Mouse (Mus musculus) midbrain, embryonic 14.5 days (tissue): Measurements from ENCODE around the gene F5. TPM values are rescaled to one million over a fixed set of nuclear protein-coding genes. Genes with fewer than 3 reads are reported as not detected.

Experiments used
- ATAC-seq: fragments of 200-750 bp; cut with Nextera tagmentation; 2 replicates; pipeline ENCODE4 v1.8.0; 2017; ENCODE audit warnings: moderate number of reproducible peaks, moderate library complexity; ENCODE audit not compliant: low FRiP score, low TSS enrichment
- DNase-seq: peaks from one replicate; pipeline ENCODE4 v3.0.0-alpha.2; 2015
- H3K27ac ChIP-seq: fragments of 300-500 bp; sonication (generic); replicated peaks from 2 replicates; pipeline ENCODE4 v1.5.1; 2014; ENCODE audit warnings: mild to moderate bottlenecking, low read depth, low read length, moderate library complexity
- H3K27me3 ChIP-seq: fragments of 300-500 bp; sonication (generic); 2 replicates; pipeline ENCODE4 v1.6.1; 2014; ENCODE audit warnings: low read length, control low read depth, mixed read lengths; ENCODE audit not compliant: control insufficient read depth, insufficient read depth
- H3K36me3 ChIP-seq: fragments of 300-500 bp; sonication (generic); 2 replicates; pipeline ENCODE4 v1.6.1; 2014; ENCODE audit warnings: low read length, control low read depth; ENCODE audit not compliant: control insufficient read depth, insufficient read depth
- H3K4me1 ChIP-seq: fragments of 300-500 bp; sonication (generic); 2 replicates; pipeline ENCODE4 v1.6.1; 2014; ENCODE audit warnings: mild to moderate bottlenecking, antibody characterized with exemption, low read length, control low read depth; ENCODE audit not compliant: control insufficient read depth, insufficient read depth
- H3K4me2 ChIP-seq: fragments of 300-500 bp; sonication (generic); 2 replicates; pipeline ENCODE4 v1.6.1; 2014; ENCODE audit warnings: mild to moderate bottlenecking, low read length, moderate library complexity
- H3K4me3 ChIP-seq: fragments of 300-500 bp; sonication (generic); replicated peaks from 2 replicates; pipeline ENCODE4 v1.5.1; 2014; ENCODE audit warnings: low read depth, low read length
- H3K9ac ChIP-seq: fragments of 300-500 bp; sonication (generic); replicated peaks from 2 replicates; pipeline ENCODE4 v1.6.1; 2014; ENCODE audit warnings: mild to moderate bottlenecking, low read length, moderate library complexity
- H3K9me3 ChIP-seq: fragments of 300-500 bp; sonication (generic); 2 replicates; pipeline ENCODE4 v1.6.1; 2016; ENCODE audit warnings: low read length, control low read depth, mixed read lengths; ENCODE audit not compliant: control insufficient read depth
- WGBS: fragments of 180-500 bp; shearing (Covaris S2); extraction: QIAGEN DNeasy Blood & Tissue Kit; methylation state at CpG from one replicate; pipeline ENCODE4 v1.1.7; 2014; 5-methylcytosine and 5-hydroxymethylcytosine counted together
- polyA plus RNA-seq: library from polyadenylated mRNA; unstranded; fragments of >200 nt; fragmentation: Nextera tagmentation; extraction: Ambion mirVana; gene quantifications from 2 replicates; pipeline ENCODE4 v1.2.1, GENCODE M21; 2014

F5 gene
- polyA plus RNA-seq, 1 experiment from 2014 or later, result 0.07 TPM

DNA sequence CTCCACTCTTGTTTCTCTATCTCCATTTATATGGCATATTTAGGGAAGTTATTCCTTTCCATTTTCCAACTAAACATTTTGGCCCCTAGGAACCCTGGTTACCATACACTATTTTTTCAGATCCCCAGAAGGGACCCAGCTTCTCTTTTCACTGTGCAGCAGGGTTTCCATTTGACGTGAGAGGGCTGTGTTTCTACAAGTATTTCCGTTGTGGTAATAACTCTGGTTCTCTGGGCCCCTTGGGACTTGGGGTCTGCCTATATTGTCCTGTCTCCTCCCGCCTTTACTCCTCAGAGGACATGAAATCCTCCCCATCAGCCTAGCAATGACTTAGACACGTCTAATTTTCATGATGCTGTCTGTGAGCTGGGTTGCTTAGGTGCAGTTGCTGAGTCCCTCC lies 12.2 kb upstream of the F5 start:
- H3K4me2 ChIP-seq, result no peak overlapping the region
- whole genome bisulfite sequencing, result 79% methylated on average over 4 of the region's 4 CpGs
- H3K9me3 ChIP-seq, result no peaks in the 10 kb centered on the region
- DNase-seq (no peak), ATAC-seq (no peak)
- no peaks in the 10 kb centered on the region for H3K36me3 ChIP-seq
- no peaks in the 10 kb centered on the region for H3K4me1 ChIP-seq
- no peak overlapping the region for H3K4me3 ChIP-seq
- H3K27ac ChIP-seq, result no peak overlapping the region
- H3K9ac ChIP-seq, result no peak overlapping the region
- H3K27me3 ChIP-seq, result no peaks in the 10 kb centered on the region

DNA sequence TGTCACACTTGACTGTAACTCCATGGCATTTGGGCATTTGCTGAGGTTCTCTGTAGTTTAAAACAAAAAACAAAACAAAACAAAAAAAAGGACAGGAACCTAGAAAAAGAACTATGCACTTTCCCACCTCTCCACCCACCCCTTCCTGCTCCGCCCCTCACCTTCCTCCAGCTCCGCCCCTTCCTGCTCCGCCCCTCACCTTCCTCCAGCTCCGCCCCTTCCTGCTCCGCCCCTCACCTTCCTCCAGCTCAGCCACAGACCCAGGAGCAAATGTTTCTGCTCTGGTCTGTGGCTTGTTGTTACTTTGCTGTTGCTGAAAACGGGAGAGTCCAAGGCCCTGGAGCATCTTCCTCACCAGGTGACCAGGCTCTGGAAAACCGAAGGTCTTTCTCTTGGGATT lies 2.6 kb upstream of the F5 start:
- Histone ChIP-seq H3K27ac (no peak overlapping the region), H3K4me2 (no peak overlapping the region), H3K4me1 (no peaks in the 10 kb centered on the region), H3K9ac (no peak overlapping the region), H3K4me3 (no peak overlapping the region), H3K9me3 (no peaks in the 10 kb centered on the region), H3K36me3 (no peaks in the 10 kb centered on the region), H3K27me3 (no peaks in the 10 kb centered on the region)
- 97% methylated on average over 7 of the region's 7 CpGs for WGBS
- DNase-seq (no peak), ATAC-seq (0 out of 2 replicates have a peak, but pooled peaks have one; percentile 9)

DNA sequence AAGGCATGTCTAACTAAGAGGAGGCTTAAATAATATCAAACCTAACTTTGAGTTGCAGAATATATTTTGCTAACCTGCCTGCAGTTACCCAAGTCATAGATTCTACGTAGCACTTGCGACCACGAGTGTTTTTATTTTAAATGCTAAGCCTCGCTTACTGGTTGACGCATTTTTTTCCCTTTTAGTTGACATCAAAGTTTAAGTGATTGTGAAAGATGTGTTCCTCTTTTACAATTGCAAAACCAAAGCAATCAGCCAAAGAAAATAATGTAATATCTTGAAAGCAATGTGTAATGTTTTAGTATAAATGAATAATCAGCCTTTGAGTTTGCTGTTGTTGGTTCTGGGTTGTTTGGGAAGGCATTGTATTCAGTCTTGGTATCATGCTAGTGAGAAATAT lies 1.2 kb downstream of the F5 start:
- ATAC-seq, result no peak
- Histone ChIP-seq H3K9ac (no peak overlapping the region), H3K36me3 (no peaks in the 10 kb centered on the region), H3K4me3 (no peak overlapping the region), H3K4me2 (no peak overlapping the region), H3K9me3 (no peaks in the 10 kb centered on the region), H3K27me3 (no peaks in the 10 kb centered on the region), H3K4me1 (no peaks in the 10 kb centered on the region), H3K27ac (no peak overlapping the region)
- 90% methylated on average over 5 of the region's 5 CpGs for WGBS
- no peak for DNase-seq

DNA sequence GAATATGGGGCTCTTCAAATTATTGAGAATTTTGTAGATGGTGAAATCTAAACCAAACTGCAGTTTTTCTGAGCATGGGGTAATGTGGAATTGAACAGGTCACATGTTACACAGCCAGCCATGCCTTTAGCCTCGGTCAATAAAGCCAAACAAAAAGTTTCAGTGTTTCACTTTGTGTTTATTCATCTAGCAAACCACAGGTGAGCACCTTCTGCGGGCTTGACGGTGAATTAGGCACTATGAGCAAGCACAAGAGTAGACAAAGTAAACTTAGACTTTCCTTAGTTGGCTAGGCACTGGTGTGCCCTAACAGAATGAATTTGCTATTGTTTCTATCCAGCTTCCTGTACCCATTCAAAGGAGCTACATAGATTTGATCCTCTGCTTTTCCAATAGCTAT lies 3.3 kb downstream of the F5 start:
- DNase-seq (no peak), ATAC-seq (no peak)
- no peaks in the 10 kb centered on the region for H3K9me3 ChIP-seq
- no peak overlapping the region for H3K4me3 ChIP-seq
- no peaks in the 10 kb centered on the region for H3K36me3 ChIP-seq
- H3K9ac ChIP-seq, result no peak overlapping the region
- H3K27me3 ChIP-seq, result no peaks in the 10 kb centered on the region
- no peak overlapping the region for H3K4me2 ChIP-seq
- WGBS, result 82% methylated on average over 3 of the region's 3 CpGs
- no peaks in the 10 kb centered on the region for H3K4me1 ChIP-seq
- no peak overlapping the region for H3K27ac ChIP-seq

DNA sequence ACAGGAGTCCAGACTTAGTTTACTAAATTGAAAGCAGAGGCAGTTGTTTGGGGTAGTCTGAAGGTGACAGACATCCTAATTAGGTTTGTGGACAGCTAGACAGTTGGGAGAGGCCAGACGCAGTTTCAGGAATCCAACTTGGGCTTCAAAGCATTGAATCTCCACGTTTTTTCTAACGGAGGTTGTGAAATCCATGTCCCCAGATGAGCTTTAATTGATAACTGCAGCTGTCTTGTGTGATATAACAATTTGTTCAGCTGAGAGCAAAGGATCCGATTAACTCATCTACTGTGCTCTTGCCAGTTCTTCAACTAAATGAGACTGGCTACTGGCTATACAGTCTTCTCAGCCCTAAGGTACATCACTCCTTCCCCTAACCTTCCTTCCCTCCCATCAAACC lies 6.9 kb downstream of the F5 start:
- H3K4me2 ChIP-seq, result no peak overlapping the region
- DNase-seq (no peak), ATAC-seq (no peak)
- H3K4me3 ChIP-seq, result no peak overlapping the region
- H3K9ac ChIP-seq, result no peak overlapping the region
- H3K9me3 ChIP-seq, result no peaks in the 10 kb centered on the region
- H3K4me1 ChIP-seq, result no peaks in the 10 kb centered on the region
- 79% methylated on average over 4 of the region's 4 CpGs for WGBS
- no peaks in the 10 kb centered on the region for H3K36me3 ChIP-seq
- no peak overlapping the region for H3K27ac ChIP-seq
- no peaks in the 10 kb centered on the region for H3K27me3 ChIP-seq

DNA sequence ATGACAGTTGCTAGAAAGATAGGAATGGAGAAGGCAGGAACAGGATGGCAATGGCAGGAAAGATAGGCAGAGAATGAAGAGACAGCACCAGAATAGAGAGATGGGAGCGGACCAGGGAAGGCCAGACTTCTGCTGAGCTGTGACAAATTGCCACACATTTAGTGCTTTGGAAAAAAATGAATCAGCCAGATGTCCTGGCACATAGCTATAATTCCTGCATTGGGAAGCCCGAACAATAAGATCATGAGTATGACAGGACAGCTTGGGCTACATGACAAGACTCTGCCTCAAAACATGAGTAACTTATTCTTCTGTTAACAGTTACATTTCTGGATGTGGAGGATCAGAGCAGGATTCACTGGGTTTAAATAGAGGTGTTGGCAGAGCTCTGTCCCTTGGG lies 8.1 kb downstream of the F5 start:
- Histone ChIP-seq H3K36me3 (no peaks in the 10 kb centered on the region), H3K9me3 (no peaks in the 10 kb centered on the region), H3K27me3 (no peaks in the 10 kb centered on the region), H3K4me1 (no peaks in the 10 kb centered on the region), H3K9ac (no peak overlapping the region), H3K4me2 (no peak overlapping the region), H3K27ac (no peak overlapping the region), H3K4me3 (no peak overlapping the region)
- WGBS, result 87% methylated on average over 2 of the region's 2 CpGs
- no peak for ATAC-seq
- no peak for DNase-seq

DNA sequence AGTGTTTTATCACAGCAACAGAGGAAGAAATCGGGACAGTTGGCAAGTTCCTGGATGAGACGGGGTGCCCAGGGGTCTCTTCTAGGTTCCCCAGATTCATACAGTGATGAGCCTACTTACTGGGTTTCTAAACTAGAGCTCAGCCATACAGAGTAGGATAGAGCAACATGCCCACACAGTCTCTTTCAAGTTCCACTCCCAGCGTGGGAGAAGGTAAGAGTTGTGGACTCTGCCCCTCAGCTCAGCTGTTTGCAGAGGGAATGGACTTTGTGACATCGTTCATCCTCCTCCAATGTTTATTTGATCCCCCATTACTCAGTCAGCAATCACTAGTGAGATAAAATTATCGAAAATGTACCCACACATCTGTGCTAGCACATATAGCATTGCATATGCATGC lies 11.1 kb downstream of the F5 start:
- Histone ChIP-seq H3K27me3 (no peaks in the 10 kb centered on the region), H3K4me3 (no peak overlapping the region), H3K4me2 (no peak overlapping the region), H3K4me1 (no peaks in the 10 kb centered on the region), H3K36me3 (no peaks in the 10 kb centered on the region), H3K9me3 (no peaks in the 10 kb centered on the region), H3K27ac (no peak overlapping the region), H3K9ac (no peak overlapping the region)
- ATAC-seq, result no peak
- 86% methylated on average over 5 of the region's 5 CpGs for WGBS
- DNase-seq, result no peak

DNA sequence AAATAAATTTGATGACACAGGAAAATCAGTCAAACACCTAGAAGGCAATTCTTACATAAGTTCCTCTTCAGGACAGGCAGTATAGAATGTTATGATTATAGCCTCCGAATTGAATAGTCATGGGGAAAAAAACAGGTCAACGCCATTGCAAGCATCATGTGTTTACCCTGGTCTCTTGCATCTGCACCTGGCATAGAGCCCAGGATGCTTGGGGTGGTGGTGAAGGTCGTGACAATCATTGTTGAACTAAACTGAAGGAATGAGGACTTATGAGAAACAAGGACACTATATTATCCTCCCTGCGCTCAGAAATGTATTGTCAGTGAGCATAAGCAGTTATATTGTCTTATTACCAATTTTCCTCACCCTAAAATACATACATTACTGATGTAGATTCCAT lies 17.2 kb downstream of the F5 start:
- H3K27ac ChIP-seq, result no peak overlapping the region
- H3K4me2 ChIP-seq, result no peak overlapping the region
- H3K4me3 ChIP-seq, result no peak overlapping the region
- H3K27me3 ChIP-seq, result no peaks in the 10 kb centered on the region
- no peak overlapping the region for H3K9ac ChIP-seq
- H3K9me3 ChIP-seq, result no peaks in the 10 kb centered on the region
- H3K36me3 ChIP-seq, result no peaks in the 10 kb centered on the region
- 82% methylated on average over 4 of the region's 4 CpGs for WGBS
- ATAC-seq (no peak), DNase-seq (no peak)
- H3K4me1 ChIP-seq, result no peaks in the 10 kb centered on the region

DNA sequence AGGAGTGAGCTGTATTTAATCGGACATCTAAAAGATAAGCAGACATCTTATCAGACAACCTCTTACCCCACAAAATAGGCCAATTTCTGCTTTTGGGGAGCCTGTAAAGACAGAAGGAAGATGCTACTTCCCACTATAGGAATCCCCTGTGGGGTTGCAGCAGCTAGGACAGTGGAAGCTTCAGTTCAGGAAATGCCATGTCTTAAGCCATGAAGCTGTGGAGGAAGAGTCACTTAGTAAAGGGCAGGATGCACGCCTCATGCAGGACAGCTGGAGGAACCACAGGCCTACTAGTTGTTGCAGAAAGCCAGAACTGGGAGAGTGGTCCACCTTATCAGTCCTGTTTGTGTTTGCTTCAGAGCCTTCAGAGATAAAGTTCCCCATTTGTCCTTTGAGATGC lies 18.8 kb downstream of the F5 start:
- Histone ChIP-seq H3K9ac (no peak overlapping the region), H3K4me1 (no peaks in the 10 kb centered on the region), H3K36me3 (no peaks in the 10 kb centered on the region), H3K27me3 (no peaks in the 10 kb centered on the region), H3K4me3 (no peak overlapping the region), H3K27ac (no peak overlapping the region), H3K9me3 (no peaks in the 10 kb centered on the region), H3K4me2 (no peak overlapping the region)
- WGBS, result 94% methylated on average over 2 of the region's 2 CpGs
- DNase-seq (no peak), ATAC-seq (no peak)
